Mouse (Mus musculus): ENCODE data around the gene Wwc1.

- no peak for TF ChIP-seq CTCF (IDR thresholded peaks at IDR 0.05; ENCODE audit: low read depth, low read length)
- TF ChIP-seq POLR2A (IDR thresholded peaks at IDR 0.05; ENCODE audit: extremely low read depth, insufficient read depth, low read length), result no peak
Observed at GRCm38 (mm10) chr11:35903079-35903478, 77.2 kb downstream of the Wwc1 start.

Measured in liver, adult 2 months (tissue).